9 mouse cellular contexts compared by ENCODE assay signal in the genomic region with DNA sequence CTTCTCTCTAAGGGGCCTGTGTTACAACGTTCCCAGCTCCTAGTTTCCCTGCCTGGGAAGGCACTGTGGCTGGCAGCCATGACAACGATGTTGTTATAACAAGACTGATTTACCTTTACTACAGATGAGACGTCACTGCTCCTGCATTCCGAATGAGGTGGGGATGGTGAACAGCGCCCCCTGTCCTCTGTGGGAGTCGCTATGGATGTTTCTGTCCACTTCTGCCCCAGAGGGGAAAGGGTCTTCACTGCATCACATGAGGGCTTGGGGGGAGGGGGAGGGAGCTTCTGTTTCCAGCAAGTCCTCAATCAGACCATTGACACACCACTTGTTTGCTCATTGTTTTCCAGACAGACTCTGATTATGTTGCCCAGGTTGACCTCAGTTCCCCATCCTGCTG. TPM values are rescaled to one million over a fixed set of nuclear protein-coding genes. Genes with fewer than 3 reads are reported as not detected.
A peak's percentile ranks its signal among the peaks of the same experiment; 100 is the strongest.
DNase-seq lines count a peak whose midpoint lies in the region; ATAC-seq and TF ChIP-seq lines count a peak whose summit lies in the region.
"Had no signal": no experiment of that assay in that cellular context is flagged by ENCODE, and none has a peak within 500 bp of the region (broad histone marks: within the 10 kb centered on the region; RNA-seq: fewer than 3 reads in every experiment).

No protein-coding gene starts in this region.

- ATAC-seq in hindbrain, postnatal 0 days: no peak
- no peak for ATAC-seq in hindbrain, embryonic 13.5 days (ENCODE audit: low FRiP score)

- WGBS in hindbrain, postnatal 0 days: 41% methylated on average over 6 of the region's 6 CpGs
- 39% methylated on average over 6 of the region's 6 CpGs for WGBS in hindbrain, embryonic 13.5 days

- no peak for DNase-seq in hindbrain, postnatal 0 days (ENCODE audit: low spot score)
- peak; percentile 1 for DNase-seq in thymus, postnatal 25 days
- DNase-seq in thymus, adult 18-20 months: no peak
- DNase-seq in telencephalon, adult 2 months (ENCODE audit: low read depth, low spot score): peak; percentile 44
- no peak for DNase-seq in frontal cortex, postnatal 36 days (ENCODE audit: low spot score in 2 of 2)
- no peak for DNase-seq in heart, postnatal 25 days (ENCODE audit: low spot score)

- TF ChIP-seq POLR2A in embryonic fibroblast, embryonic 13.5 days (IDR thresholded peaks at IDR 0.05; ENCODE audit: low read depth, low read length): no peak

- H3K4me3 ChIP-seq in hindbrain, postnatal 0 days (ENCODE audit: low read length): no peak overlapping the region
- H3K4me3 ChIP-seq in hindbrain, embryonic 13.5 days: no peak overlapping the region
- no peak overlapping the region for H3K4me3 ChIP-seq in embryonic fibroblast, embryonic 13.5 days (ENCODE audit: insufficient read depth, low read length)
- H3K4me3 ChIP-seq: erythroblast, embryonic 14.5 days had no signal

- no peaks in the 10 kb centered on the region for H3K9me3 ChIP-seq in hindbrain, postnatal 0 days (ENCODE audit: low read length)
- no peaks in the 10 kb centered on the region for H3K9me3 ChIP-seq in hindbrain, embryonic 13.5 days

- intact Hi-C loops in heart, postnatal 25 days (cut with DNase I): no loop called here

- no peaks in the 10 kb centered on the region for H3K4me1 ChIP-seq in hindbrain, postnatal 0 days (ENCODE audit: insufficient read depth, low read length)
- H3K4me1 ChIP-seq in hindbrain, embryonic 13.5 days (replicated peaks): no peaks in the 10 kb centered on the region
- H3K4me1 ChIP-seq in embryonic fibroblast, embryonic 13.5 days (ENCODE audit: control insufficient read depth, insufficient read depth, low read length): no peaks in the 10 kb centered on the region

- no peaks in the 10 kb centered on the region for H3K27me3 ChIP-seq in hindbrain, postnatal 0 days (ENCODE audit: insufficient read depth, low read length)
- no peaks in the 10 kb centered on the region for H3K27me3 ChIP-seq in hindbrain, embryonic 13.5 days

- no peak overlapping the region for H3K27ac ChIP-seq in hindbrain, postnatal 0 days
- H3K27ac ChIP-seq in hindbrain, embryonic 13.5 days: no peak overlapping the region
- H3K27ac ChIP-seq in embryonic fibroblast, embryonic 13.5 days (ENCODE audit: insufficient read depth, low read length): no peak overlapping the region

- peak; percentile 37 for TF ChIP-seq CTCF in hindbrain, postnatal 0 days (IDR thresholded peaks at IDR 0.05; ENCODE audit: low read depth)
- TF ChIP-seq CTCF in embryonic fibroblast, embryonic 13.5 days (IDR thresholded peaks at IDR 0.05; ENCODE audit: borderline replicate concordance, insufficient read depth, low read length): peak; percentile 7; the same call in 1 of the 2 replicates

- no peaks in the 10 kb centered on the region for H3K36me3 ChIP-seq in hindbrain, postnatal 0 days (ENCODE audit: insufficient read depth, low read length)
- H3K36me3 ChIP-seq in hindbrain, embryonic 13.5 days: no peaks in the 10 kb centered on the region

- H3K4me2 ChIP-seq in hindbrain, postnatal 0 days (ENCODE audit: low read depth, low read length): no peak overlapping the region
- H3K4me2 ChIP-seq in hindbrain, embryonic 13.5 days: no peak overlapping the region

- H3K9ac ChIP-seq in hindbrain, postnatal 0 days (replicated peaks; ENCODE audit: low read length): no peak overlapping the region
- H3K9ac ChIP-seq in hindbrain, embryonic 13.5 days: no peak overlapping the region

RNA-seq across cellular contexts. Expression of a gene that starts 27.0 kb away (rescaled TPM):
- 0.32 and 2.4 TPM in 2 replicates for total RNA-seq in hindbrain, postnatal 0 days (2014; rRNA removed)
- polyA plus RNA-seq in hindbrain, postnatal 0 days (2015; fragmentation: Nextera tagmentation; extraction: Ambion mirVana): 0.44 and 0.54 TPM in 2 replicates
- polyA plus RNA-seq in hindbrain, embryonic 13.5 days (2015; fragmentation: Nextera tagmentation; extraction: Ambion mirVana): 0.34 and 0.40 TPM in 2 replicates
- 0.32 TPM in 1 of 2 replicates, not detected in the other for polyA plus RNA-seq in embryonic fibroblast, embryonic 13.5 days (2011; ENCODE audit: insufficient read length, low read depth, missing spikeins)
- under 1 TPM in 1 of 2 experiments, not detected in 1; 0.05 TPM for total RNA-seq in heart, postnatal 25 days (2021)
- polyA plus RNA-seq: erythroblast, embryonic 14.5 days had no signal

Comparison
In these comparisons a context has a peak if more than half of its experiments do, and no peak if none do; other contexts are left out.
1. DNase-seq: peak in thymus, postnatal 25 days (single experiment) and telencephalon, adult 2 months (single experiment); none in hindbrain, postnatal 0 days (single experiment), thymus, adult 18-20 months (0 of 2), frontal cortex, postnatal 36 days (0 of 2) and heart, postnatal 25 days (single experiment).